Mouse (Mus musculus) midbrain, postnatal 0 days (tissue): Measurements from ENCODE around the gene Gm49333. TPM values are rescaled to one million over a fixed set of nuclear protein-coding genes. Genes with fewer than 3 reads are reported as not detected.

Source experiments
- ATAC-seq: fragments of 200-750 bp; cut with Nextera tagmentation; 2 replicates; pipeline ENCODE4 v1.8.0; 2017; ENCODE audit warnings: moderate number of reproducible peaks, mild to moderate bottlenecking, moderate TSS enrichment, moderate library complexity; ENCODE audit not compliant: low FRiP score
- DNase-seq: peaks from one replicate; pipeline ENCODE4 v3.0.0-alpha.2; 2015; ENCODE audit warnings: low spot score
- H3K27ac ChIP-seq: fragments of 300-500 bp; sonication (generic); 2 replicates; pipeline ENCODE4 v1.5.1; 2014; ENCODE audit warnings: low read depth, mild to moderate bottlenecking, low read length, mixed read lengths
- H3K27me3 ChIP-seq: fragments of 300-500 bp; sonication (generic); 2 replicates; pipeline ENCODE4 v1.6.1; 2014; ENCODE audit warnings: low read length, control low read depth, mixed read lengths; ENCODE audit not compliant: insufficient read depth
- H3K36me3 ChIP-seq: fragments of 300-500 bp; sonication (generic); 2 replicates; pipeline ENCODE4 v1.6.1; 2014; ENCODE audit warnings: low read length, control low read depth, mixed read lengths; ENCODE audit not compliant: insufficient read depth
- H3K4me1 ChIP-seq: fragments of 300-500 bp; sonication (generic); 2 replicates; pipeline ENCODE4 v1.6.1; 2014; ENCODE audit warnings: mild to moderate bottlenecking, control low read depth, antibody characterized with exemption, low read length, mixed read lengths; ENCODE audit not compliant: insufficient read depth
- H3K4me2 ChIP-seq: fragments of 300-500 bp; sonication (generic); 2 replicates; pipeline ENCODE4 v1.6.1; 2014; ENCODE audit warnings: low read depth, mild to moderate bottlenecking, low read length, mixed read lengths; ENCODE audit not compliant: poor library complexity, severe bottlenecking
- H3K4me3 ChIP-seq: fragments of 300-500 bp; sonication (generic); 2 replicates; pipeline ENCODE4 v1.5.1; 2014; ENCODE audit warnings: low read depth, mild to moderate bottlenecking, low read length, moderate library complexity
- H3K9ac ChIP-seq: fragments of 300-500 bp; sonication (generic); replicated peaks from 2 replicates; pipeline ENCODE4 v1.6.1; 2014; ENCODE audit warnings: mild to moderate bottlenecking, low read length, moderate library complexity, mixed read lengths; ENCODE audit not compliant: poor library complexity, severe bottlenecking
- H3K9me3 ChIP-seq: fragments of 300-500 bp; sonication (generic); 2 replicates; pipeline ENCODE4 v1.6.1; 2016; ENCODE audit warnings: low read length, control low read depth
- CTCF ChIP-seq: IDR thresholded peaks from 2 replicates; pipeline ENCODE4 v1.5.1; 2016; ENCODE audit warnings: antibody characterized with exemption, mild to moderate bottlenecking
- WGBS: fragments of 180-500 bp; shearing (Covaris S2); extraction: QIAGEN DNeasy Blood & Tissue Kit; methylation state at CpG from one replicate; pipeline ENCODE4 v1.1.7; 2014; 5-methylcytosine and 5-hydroxymethylcytosine counted together
- polyA plus RNA-seq: library from polyadenylated mRNA; unstranded; fragments of >200 nt; fragmentation: Nextera tagmentation; extraction: Ambion mirVana; gene quantifications from 2 replicates; pipeline ENCODE4 v1.2.1, GENCODE M21; 2015
- total RNA-seq: library from RNA; depleted of rRNA; stranded (reverse); fragments of >200 nt; gene quantifications from 2 replicates; pipeline ENCODE4 v1.2.3, GENCODE M21; 2014; rRNA removed

Gene Gm49333
- total RNA-seq (not detected in 2 replicates), polyA plus RNA-seq (not detected in 2 replicates)

GRCm38 (mm10) chr16:20611357-20612227 is at the start of gene Gm49333, which contains the start of the genes Eef1akmt4 and Alg3:
Gm49333 (plus strand) TSS chr16:20611610.
Eef1akmt4 (plus strand) TSS chr16:20611593.
Alg3 (minus strand) TSS chr16:20611735.
- 2% methylated on average over 41 of the region's 41 CpGs for WGBS
- no peaks in the 10 kb centered on the region for H3K9me3 ChIP-seq
- peaks cover 2% of the 10 kb centered on the region; the same call in 1 of the 2 replicates for H3K4me1 ChIP-seq
- TF ChIP-seq CTCF, result no peak
- H3K36me3 ChIP-seq, result peaks cover 16% of the 10 kb centered on the region; the same call in 1 of the 2 replicates
- no peaks in the 10 kb centered on the region for H3K27me3 ChIP-seq
- ATAC-seq (peak; percentile 91), DNase-seq (peak; percentile 95)
- peak within 1 kb of the TSS; percentile 88 for H3K4me2 ChIP-seq
- peak within 1 kb of the TSS; percentile 57 for H3K4me3 ChIP-seq
- peak within 1 kb of the TSS; percentile 83 for H3K27ac ChIP-seq
- H3K9ac ChIP-seq, result peak within 1 kb of the TSS; percentile 82

- no peak overlapping the region for H3K4me3 ChIP-seq
- WGBS, result 34% methylated on average over 1 of the region's 1 CpGs
- H3K4me1 ChIP-seq, result no peaks in the 10 kb centered on the region
- no peak overlapping the region for H3K27ac ChIP-seq
- no peak overlapping the region for H3K4me2 ChIP-seq
- DNase-seq, result no peak
- H3K27me3 ChIP-seq, result no peaks in the 10 kb centered on the region
- ATAC-seq, result no peak
- peaks cover 19% of the 10 kb centered on the region for H3K36me3 ChIP-seq
- H3K9me3 ChIP-seq, result no peaks in the 10 kb centered on the region
- no peak for TF ChIP-seq CTCF
- no peak overlapping the region for H3K9ac ChIP-seq
These were observed 46.3 kb upstream of the Gm49333 start for GRCm38 (mm10) chr16:20565075-20565474.

DNA sequence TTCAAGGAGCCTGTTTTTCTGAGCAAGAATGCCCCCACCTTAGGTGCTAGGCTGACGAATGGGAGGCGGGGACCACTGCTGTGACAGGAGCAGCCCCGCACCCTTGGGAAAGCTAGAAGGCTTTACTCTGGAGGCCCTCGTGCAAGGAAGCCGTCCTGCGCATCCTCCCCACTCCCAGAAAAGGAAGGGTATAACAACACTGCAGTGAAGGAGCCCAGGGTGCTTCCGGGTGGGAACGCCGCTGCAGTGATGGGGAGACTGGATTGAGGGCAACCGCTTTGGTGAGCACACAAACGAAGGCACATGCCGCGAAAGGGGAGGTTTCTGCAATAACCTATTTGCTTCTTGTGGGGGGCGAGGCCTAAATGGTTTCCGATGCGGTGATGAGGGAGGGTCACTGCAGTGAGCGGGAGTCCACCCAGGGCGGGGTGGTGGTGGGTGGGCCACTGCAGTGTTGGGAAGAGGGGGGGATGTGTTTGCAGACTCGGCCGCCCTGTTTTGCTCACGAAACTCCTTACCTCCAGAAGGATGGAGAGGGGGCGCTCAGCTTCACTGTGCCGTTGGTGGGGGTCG is 22.0 kb upstream of the Gm49333 start, which contains the start of gene Vwa5b2:
TSS of gene Vwa5b2 (plus strand) at position 106 of the 573 bp plus-strand sequence.
- under 1% methylated on average over 23 of the region's 24 CpGs for WGBS
- H3K4me2 ChIP-seq, result peak within 1 kb of the TSS; percentile 75

GRCm38 (mm10) chr16:20589939-20590679 is 21.3 kb upstream of the Gm49333 start:
- under 1% methylated on average over 37 of the region's 39 CpGs for WGBS
- peak overlapping the region; percentile 69 for H3K9ac ChIP-seq
- ATAC-seq, result peak; percentile 88

More for the DNA sequence above, 22.0 kb upstream of the Gm49333 start, which contains the start of gene Vwa5b2:
- peak within 1 kb of the TSS; percentile 69 for H3K9ac ChIP-seq
- peak; percentile 50 for ATAC-seq
- H3K27me3 ChIP-seq, result peaks cover 13% of the 10 kb centered on the region; the same call in 1 of the 2 replicates
- peak within 1 kb of the TSS; percentile 83 for H3K27ac ChIP-seq
- H3K4me3 ChIP-seq, result peak within 1 kb of the TSS; percentile 66
- peak; percentile 16; the same call in 1 of the 2 replicates for TF ChIP-seq CTCF
- no peaks in the 10 kb centered on the region for H3K9me3 ChIP-seq
- peaks cover 2% of the 10 kb centered on the region; the same call in 1 of the 2 replicates for H3K4me1 ChIP-seq
- peak; percentile 44 for DNase-seq
- H3K36me3 ChIP-seq, result no peaks in the 10 kb centered on the region

DNA sequence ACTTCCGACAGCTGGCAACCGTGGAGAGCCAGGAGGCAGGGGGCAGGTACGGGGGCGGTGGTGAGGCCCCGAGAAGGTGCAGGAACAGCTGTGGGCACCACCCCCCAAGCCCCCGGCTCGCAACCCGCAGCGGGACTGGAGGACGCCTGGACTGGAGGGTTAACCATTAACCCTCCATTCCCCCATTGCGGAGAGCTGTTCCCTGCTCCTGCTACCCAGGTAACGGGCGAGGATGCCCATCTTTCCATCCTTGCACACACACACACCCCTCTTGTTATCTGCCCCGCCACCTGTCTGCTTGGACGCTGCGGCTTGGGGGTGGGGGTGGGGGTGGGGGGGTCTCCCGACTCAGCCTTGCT is 20.8 kb upstream of the Gm49333 start:
- peak overlapping the region; percentile 66 for H3K4me3 ChIP-seq
- no peaks in the 10 kb centered on the region for H3K9me3 ChIP-seq
- ATAC-seq (peak; percentile 11), DNase-seq (no peak)
- WGBS, result 6% methylated on average over 17 of the region's 17 CpGs
- peaks cover 2% of the 10 kb centered on the region; the same call in 1 of the 2 replicates for H3K4me1 ChIP-seq
- TF ChIP-seq CTCF, result no peak
- H3K9ac ChIP-seq, result peak overlapping the region; percentile 69
- H3K4me2 ChIP-seq, result peak overlapping the region; percentile 75
- peaks cover 13% of the 10 kb centered on the region; the same call in 1 of the 2 replicates for H3K27me3 ChIP-seq
- H3K27ac ChIP-seq, result no peak overlapping the region
- H3K36me3 ChIP-seq, result no peaks in the 10 kb centered on the region; the same call in 1 of the 2 replicates

More at GRCm38 (mm10) chr16:20589939-20590679, 21.3 kb upstream of the Gm49333 start:
- H3K4me1 ChIP-seq, result peaks cover 2% of the 10 kb centered on the region; the same call in 1 of the 2 replicates
- peak overlapping the region; percentile 83 for H3K27ac ChIP-seq
- H3K4me2 ChIP-seq, result peak overlapping the region; percentile 75
- no peaks in the 10 kb centered on the region for H3K36me3 ChIP-seq
- peak; percentile 82 for DNase-seq
- H3K27me3 ChIP-seq, result peaks cover 13% of the 10 kb centered on the region; the same call in 1 of the 2 replicates
- no peak for TF ChIP-seq CTCF
- H3K9me3 ChIP-seq, result no peaks in the 10 kb centered on the region
- peak overlapping the region; percentile 66 for H3K4me3 ChIP-seq
